Mouse (Mus musculus) adipocyte (in vitro differentiated cells): Measurements from ENCODE around the gene Ooep.
"Not testable (repeated sequence)": the region's sequence is repeated elsewhere in the genome, so short reads cannot be mapped to it uniquely, and the experiment has no call there.

Experiments used
- DNase-seq: peaks from one replicate; pipeline ENCODE4 v3.0.0-alpha.2; 2016; ENCODE audit warnings: low spot score

Gene Ooep

DNA sequence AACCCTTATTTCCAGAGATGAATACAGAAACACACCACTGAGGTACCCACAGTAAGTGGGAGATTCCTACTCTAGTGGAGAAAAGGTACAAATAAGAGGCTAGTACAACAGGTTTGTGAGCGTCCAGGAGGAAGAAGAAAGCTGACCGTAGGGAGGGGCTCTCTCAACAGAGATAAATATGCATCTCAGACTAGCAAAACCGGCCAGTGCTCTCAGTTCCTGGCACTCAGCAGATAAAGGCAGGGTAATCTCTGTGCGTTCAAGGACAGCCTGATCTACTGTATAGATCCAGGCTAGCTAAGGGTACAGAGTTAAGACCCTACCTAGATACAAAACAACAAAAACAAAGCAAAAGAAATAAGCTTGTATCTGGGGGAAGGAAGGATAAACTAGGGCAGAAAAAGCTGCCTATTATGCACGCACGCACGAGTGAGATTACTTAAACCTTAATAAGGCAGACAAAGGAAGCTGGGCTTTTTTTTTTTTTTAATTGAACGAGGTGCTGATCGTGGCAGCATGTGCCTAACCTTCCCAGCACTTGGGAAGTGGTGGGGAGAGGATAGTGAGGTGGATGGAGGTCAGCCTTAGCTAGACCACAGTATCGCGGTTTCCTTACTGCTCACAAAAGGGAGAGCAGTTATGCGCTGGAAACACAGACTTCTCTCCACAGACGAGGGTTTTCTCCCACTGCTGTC is 12.5 kb downstream of the Ooep start:
- DNase-seq: no peak

DNA sequence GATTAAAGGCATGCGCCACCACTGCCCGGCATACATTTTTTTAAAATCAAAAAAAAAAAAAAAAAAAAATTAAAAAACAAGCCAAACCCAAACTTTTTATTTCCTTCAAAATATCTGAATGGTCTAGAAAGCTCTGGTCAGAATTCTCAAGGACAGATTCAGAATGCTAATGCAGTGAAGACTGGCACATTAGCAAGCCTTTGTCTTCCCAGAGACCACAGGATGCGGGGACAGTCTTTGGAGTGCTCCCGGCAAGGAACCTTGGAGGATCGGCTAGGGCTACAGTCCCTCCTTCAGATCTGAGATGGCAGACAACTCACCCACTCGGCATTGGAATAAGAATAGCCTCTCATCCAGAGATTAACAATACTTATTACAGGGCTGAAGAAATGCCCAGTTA is 13.8 kb downstream of the Ooep start:
- DNase-seq: no peak

DNA sequence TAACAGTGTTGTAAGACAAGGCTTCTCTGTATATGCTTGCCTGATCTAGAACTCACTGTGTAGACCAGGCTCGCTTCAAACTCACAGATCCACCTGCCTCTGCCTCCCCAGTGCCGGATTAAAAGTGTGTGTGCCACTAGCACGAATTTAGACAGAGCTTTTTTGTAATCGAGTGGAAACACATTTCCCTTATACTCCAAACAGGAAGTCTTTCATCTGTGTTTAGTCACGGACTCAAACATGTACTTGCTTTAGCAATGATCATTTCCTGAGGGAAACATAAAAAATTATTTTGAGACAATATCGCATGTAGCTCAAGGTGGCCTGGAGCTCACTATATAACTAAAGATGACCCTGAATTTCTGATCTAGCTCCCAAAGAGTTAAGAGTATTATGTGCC is 15.2 kb downstream of the Ooep start:
- DNase-seq: no peak

GRCm38 (mm10) chr9:78360484-78360872 is 18.0 kb downstream of the Ooep start:
- no peak for DNase-seq

DNA sequence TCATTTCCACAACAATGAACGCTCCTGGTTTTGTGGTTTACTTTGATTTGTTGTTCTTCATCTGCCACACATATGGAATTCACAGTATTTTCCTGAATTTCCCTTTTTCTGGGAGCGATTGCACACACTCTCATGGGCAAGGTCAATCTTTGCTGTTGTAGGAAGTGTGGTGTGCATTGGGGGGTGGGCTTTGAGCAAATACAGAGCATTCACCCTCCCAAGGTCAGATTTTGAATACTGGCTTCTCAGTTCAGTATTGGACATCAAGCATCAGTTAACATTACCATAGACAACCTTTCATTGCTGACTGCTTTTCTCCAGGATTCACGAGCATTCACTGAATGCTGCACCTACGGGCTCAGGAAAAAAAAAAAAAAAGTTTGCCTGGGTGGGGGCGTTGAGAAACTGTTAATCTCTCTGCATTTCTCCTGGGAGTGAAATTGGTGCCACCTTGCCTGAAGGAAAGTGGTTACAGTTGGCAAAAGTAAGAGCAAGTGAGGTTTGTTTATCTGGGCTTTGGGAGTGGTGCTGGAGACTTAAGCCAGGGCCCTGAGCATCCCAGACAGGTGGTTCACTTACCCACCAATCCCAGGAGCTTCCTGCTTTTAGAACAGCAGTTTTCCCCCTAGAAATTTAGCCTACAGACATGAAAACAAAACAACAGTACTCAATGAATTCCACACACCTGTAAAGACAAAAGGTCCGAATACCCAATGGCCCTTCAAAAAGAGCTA is 18.6 kb downstream of the Ooep start:
- no peak for DNase-seq

GRCm38 (mm10) chr9:78358053-78358452 is 20.5 kb downstream of the Ooep start:
- DNase-seq: peak; percentile 51

DNA sequence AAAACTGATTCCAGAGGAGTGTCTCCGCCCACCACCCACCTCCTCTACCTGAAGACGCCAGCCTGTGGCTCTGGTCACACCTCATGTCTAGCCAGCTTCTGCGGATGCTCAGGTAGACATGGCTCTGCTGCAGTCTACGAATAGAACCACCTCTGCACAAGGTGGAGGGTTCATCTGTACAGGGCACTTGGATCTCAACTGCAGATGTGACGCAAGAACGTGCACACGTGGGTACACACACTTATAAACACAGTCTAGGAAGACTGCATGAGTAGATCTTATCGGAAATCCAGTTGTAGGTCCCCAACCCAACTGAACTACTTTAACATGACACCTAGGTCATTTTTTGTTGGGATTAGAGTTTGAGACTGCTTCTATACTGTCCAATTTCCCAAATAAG is 22.9 kb downstream of the Ooep start, which contains the start of gene Gsta2:
TSS of gene Gsta2 (minus strand) at position 178 of the 400 bp plus-strand sequence.
- no peak for DNase-seq

DNA sequence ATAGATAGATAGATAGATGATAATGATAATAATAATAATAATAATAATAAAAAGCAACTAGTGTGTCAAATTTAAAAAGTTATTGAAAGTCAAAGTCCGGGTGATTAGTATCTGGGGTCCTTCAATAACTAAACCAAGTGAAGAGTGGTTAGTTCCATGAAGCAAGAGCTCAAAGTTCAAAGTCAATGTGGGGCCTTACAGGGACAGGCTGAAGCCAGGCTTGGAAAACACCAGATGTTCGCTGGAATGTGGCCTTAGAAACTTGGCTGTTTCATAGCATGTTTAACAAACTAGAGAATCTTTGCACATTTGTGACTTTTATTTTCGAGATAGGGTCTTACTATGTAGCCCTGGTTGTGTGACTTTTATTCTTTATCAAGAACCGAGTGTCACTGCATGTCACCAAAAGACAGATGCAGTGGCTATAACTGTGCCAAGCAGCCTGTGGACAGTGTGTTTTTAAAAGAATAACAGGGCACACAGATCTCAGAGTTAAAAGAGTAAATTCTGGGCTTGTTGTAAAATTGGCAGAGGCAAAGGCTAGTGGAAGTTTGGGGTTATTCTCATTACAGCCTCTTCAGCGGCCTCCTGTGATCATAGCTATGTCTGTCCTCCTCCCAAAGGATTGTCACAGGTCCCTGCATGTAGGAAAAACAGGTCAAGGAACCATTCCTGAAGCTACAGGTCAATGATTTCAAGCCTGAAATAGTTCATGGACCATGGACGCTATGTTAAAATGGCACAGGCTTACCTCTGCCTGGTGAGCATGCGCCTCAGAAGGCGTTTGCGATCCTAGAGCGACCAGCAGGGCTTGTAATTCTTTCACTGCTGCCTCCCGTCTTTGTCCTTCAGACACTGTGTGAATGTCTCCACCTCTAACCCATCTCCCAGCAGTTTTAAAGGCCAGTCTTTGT is 23.6 kb downstream of the Ooep start:
- DNase-seq: peak; percentile 17

- DNase-seq: no peak
These were observed 26.9 kb downstream of the Ooep start for GRCm38 (mm10) chr9:78351504-78352220.

GRCm38 (mm10) chr9:78350007-78350406 is 28.5 kb downstream of the Ooep start:
- DNase-seq: not testable (repeated sequence)

DNA sequence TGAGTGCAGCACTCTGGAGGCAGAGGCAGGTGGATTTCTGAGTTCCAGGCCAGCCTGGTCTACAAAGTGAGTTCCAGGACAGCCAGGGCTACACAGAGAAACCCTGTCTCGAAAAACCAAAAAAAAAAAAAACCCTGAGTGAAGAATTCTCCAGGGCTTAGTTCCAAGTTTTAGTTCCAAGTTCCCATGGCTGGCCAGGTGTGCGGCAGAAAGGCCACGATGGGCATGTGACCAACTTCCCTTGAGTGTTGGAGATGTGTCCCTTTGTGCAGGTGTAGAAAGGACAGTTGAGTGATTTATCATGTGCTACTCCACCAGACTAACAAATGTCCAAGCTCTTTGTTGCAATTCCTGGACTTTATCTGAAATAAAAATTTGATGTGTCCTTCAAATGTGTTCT is 29.4 kb downstream of the Ooep start:
- DNase-seq: not testable (repeated sequence)

DNA sequence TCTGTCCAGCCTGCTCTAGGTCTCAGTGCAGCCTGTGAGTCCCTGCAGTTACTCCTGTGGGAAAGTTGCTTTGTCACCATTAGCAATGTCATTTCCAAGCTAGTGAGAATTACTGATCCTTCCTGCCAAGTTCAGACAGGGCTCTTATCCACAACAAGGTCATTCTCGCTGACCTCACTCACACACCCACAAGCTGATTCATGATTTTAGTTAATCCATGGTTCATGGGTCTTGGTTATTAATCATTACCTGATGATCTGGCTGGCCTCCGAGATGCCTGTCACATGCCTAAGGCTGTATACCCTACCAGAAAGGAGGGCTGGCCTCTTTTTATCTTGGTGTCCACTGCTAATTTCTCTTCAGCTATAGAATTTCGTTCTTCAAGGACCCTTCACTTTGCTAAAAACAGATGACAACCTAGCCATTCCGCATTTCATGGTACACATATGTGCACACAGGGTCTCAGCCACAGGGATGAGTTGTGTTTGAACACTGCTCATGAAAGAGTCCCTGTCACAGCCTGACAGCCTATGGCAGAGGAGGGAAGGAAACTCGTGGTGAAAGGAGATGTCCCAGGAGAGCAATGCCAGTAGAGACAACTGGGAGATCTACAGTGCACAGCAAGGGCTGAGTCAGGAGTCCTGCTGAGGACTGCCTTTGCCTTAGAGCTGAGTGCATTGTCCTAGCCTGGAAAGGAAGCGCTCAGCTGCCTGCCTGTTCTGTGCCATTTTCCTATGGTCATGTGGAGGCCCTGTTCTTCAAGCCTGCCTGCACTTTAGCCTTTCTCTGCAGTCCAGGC is 30.1 kb downstream of the Ooep start:
- not testable (repeated sequence) for DNase-seq

DNA sequence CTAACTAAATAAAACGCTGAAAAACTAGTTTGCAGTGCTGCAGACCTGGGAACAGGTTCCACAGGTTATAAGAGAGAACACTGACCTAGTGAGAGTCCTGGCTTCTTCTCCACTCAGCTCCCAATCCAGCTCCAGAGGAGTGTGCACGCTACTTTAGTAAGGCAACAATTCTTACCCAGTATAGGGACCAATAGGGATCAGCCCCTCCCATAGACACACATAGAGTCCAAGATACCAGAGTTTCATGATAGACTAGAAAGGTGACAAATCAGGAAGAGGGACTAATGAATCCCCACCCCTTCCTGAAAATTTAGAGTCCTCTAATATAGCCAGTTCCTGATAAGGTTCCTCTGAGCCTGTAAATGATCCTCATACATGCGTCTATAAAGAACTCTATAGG is 31.5 kb downstream of the Ooep start:
- no peak for DNase-seq

DNA sequence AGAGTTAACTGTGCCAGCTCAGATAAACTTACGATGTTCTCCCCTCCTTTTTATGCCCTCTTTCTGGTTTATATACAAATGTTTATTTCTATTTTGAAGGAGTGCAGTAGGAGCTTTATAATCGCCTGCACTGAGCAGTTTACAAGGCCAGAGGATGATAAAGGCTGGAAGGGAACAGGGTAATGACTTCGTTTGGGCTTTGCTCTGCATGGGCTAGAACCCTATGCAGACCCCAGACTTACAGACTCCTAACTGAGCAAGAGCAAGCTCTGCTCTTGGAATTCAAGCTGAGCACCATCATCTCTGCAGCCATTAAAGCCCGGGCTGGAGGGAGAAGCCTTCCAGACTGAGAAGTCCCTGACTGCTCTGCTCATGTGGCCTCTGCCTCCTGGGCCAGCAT is 33.3 kb downstream of the Ooep start:
- DNase-seq: not testable (repeated sequence)

GRCm38 (mm10) chr9:78343055-78343454 is 35.5 kb downstream of the Ooep start:
- not testable (repeated sequence) for DNase-seq

DNA sequence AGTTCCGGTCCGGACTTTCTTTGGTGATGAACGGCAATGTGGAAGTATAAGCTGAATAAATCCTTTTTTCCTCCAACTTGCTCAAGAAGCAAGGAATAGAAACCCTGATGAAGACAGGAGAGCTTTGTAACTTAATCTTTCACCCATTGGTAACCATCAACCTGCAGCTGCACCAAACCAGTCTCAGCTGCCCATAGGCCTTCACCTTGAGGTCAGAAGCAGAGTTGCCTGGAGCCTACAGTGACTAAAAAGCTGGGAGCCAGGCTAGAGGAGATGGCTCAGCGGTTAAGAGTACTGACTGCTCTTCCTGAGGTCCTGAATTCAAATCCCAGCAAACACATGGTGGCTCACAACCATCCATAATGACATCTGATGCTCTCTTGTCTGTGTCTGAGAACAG is 36.0 kb downstream of the Ooep start:
- not testable (repeated sequence) for DNase-seq

GRCm38 (mm10) chr9:78340324-78340723 is 38.2 kb downstream of the Ooep start:
- DNase-seq: peak; percentile 18

DNA sequence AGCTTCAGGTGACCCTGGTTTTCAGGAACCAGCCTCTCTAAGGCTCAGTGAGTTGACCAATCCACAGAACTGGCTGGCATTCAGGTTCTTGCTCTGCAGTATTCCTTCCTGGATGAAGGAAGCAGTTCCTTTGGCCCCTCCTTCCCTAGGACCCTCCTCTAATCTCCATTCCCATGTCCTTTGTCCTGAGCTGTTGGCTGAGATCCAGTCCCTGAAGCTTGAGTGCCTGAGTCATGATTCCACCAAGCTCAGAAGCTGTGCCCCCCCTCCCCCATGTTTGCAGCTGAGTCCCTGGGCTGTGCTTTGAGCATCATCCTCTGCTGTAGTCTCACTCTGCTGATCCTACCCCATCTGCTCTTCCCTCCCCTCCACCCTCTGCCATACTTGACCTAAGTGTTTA is 41.5 kb downstream of the Ooep start:
- DNase-seq: not testable (repeated sequence)

DNA sequence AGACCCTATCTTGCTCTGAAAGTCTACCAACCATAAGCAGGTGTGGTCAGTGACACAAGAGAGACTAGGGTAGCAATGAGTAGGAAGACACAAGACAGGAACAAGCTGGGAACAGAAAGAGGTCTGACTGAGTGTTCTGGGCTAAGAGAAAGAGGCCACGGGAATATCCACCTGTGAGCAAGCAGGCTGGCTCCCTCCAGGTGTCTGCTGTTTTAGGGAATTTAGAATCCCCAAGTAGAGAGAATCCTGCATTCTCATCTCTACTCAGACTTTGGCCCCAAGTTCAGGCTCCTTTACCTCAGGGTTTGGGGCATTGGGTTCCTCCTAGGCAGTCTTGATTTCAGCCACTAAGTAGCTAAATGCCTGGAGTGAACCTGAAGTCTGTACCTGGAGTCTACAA is 51.2 kb downstream of the Ooep start, which contains the start of gene Omt2b:
TSS of gene Omt2b (plus strand) at position 301 of the 400 bp plus-strand sequence.
- not testable (repeated sequence) for DNase-seq
